Mouse (Mus musculus): ENCODE data around the gene Tcea2.

The Tcea2 gene

GRCm38 (mm10) chr2:181713749-181714148, 33.6 kb downstream of the Tcea2 start:
- DNase-seq (ENCODE audit: low spot score in 2 of 2), result no peak

DNA sequence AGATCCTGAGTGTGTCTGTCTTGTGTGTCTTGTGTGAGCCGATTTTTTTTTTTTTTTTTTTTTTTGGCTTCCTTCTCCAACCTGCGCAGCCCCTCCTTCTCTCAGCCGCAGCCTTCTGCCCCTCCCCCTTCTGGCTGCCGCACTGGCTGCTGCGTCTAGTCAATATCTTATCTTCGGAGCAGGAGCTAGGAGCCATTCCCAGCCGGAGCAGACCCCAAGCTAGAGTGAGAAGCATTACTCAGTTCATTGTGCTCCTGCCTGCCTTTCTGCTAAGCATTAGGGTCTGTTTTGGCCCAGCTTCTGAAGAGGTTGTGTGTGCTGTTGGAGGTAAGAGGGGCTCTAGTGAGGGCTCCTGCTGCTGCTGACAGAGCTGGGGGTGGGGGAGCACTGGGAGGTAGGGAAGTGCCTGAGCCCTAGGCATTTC, 34.8 kb downstream of the Tcea2 start, which contains the start of gene Oprl1:
Gene Oprl1, plus strand, starts transcription at position 114 of the 424 bp plus-strand sequence.
- DNase-seq (ENCODE audit: low spot score in 2 of 2), result peak; percentile 44 to 56

DNA sequence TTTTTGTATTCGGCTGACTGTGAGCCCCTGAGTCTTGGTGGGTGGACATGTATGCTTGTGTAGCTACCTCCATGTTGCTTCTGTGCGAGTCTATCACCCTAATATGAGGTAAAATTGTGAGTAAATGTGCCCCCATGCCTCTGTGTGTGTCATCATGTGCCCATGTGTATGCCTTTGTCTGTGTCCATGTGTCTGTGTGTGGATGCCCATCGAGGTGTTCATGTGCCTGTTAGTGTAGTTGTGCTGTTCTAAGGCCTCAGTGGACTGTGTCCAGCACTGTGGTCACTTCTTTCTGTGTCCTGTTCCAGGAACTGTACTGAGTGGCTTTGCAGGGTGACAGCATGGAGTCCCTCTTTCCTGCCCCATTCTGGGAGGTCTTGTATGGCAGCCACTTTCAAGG, 35.3 kb downstream of the Tcea2 start:
- DNase-seq (ENCODE audit: low spot score in 2 of 2), result no peak

DNA sequence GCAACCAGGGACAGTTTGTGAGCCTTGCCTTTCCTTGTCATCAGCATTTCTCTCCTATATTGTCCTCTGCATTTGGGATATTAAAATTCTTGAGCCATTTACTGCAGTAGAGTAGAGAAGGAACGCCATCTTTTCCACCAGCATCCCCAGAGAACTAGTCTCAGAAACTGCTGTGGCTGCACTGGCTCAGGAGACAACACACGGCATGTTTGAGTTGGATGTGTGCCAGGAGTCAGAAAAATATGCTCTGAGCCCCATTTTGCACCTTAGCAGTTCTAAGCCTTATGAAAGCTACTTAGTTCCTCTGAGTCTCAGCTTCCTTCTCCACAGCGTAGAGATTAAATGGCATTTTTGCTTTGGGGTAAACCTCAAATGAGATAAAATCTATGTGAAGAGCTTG, 36.9 kb downstream of the Tcea2 start:
- DNase-seq (ENCODE audit: low spot score in 2 of 2), result no peak

DNA sequence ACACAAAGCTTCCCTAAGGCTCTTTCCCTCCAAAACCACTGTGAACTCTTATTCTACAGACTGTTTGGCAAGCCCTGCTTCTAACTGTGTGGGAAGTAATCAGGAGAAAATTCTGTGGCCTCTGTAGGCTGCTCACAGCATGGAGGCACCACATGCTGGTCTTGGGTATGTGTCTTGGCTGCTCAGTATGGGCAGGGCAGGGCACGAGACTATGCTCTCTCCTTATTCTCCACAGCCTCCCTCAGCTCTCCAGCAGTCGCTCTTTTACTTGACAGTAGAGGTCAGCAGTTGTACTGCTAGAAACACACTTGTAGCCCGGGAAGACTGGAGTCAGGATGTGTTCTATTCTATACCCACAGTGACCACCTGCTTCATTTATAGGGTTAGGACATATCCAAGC, 40.0 kb downstream of the Tcea2 start:
- no peak for DNase-seq (ENCODE audit: low spot score in 2 of 2)

- DNase-seq (ENCODE audit: low spot score in 2 of 2), result no peak
Measured at GRCm38 (mm10) chr2:181721200-181721599, 41.1 kb downstream of the Tcea2 start.

DNA sequence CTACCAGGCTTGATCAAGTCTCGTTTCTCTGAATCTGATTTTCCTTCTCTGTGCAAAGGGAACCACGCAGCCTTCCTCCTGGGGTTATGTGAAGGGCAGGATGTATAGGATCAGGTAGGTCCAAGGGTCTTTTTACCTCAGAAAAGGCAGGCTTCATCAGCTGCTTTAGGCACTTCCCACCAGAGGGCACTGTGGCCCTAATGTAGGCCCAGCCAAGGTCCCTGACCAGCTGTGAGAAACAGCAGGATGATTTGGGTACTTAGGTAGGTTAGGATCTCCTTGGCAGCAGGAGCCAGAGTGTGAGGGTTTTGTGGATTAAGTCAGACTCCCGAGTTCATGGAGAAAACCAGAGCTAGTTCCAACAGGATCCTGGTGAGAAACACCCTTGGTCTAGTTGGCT, 42.1 kb downstream of the Tcea2 start:
- DNase-seq (ENCODE audit: low spot score in 2 of 2), result peak in 1 of 2 experiments; percentile 54

GRCm38 (mm10) chr2:181727659-181728262, 47.7 kb downstream of the Tcea2 start:
- DNase-seq (ENCODE audit: low spot score in 2 of 2), result no peak

- no peak for DNase-seq (ENCODE audit: low spot score in 2 of 2)
Measured at GRCm38 (mm10) chr2:181730051-181730450, 49.9 kb downstream of the Tcea2 start.
